Mouse (Mus musculus): Measurements from ENCODE around the gene Mboat2.

DNA sequence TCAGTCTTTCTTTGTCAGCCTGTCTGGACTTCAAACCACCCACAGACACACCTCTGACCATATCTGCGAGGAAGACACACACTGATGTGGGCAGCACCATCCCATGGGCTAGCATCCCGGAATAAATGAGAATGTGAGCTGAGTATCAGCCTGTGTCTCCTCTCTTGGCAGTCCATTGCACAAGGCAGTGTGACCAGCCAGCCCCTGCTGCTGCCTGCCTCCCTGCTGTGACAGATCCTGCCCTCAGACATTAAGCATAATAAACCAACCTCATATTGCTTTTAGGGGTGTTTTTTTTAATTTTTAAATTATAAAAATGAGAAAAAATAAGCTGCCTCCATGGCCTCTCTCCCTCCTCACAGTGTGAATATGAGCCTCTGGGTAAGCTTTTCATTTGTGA is 135.4 kb downstream of the Mboat2 start:
- no peak for TF ChIP-seq POLR2A (IDR thresholded peaks at IDR 0.05; ENCODE audit: low read depth, low read length)
- no peak for TF ChIP-seq ZNF384 (IDR thresholded peaks at IDR 0.05; ENCODE audit: low read depth, low read length)
- no peak for TF ChIP-seq MXI1 (IDR thresholded peaks at IDR 0.05; ENCODE audit: low read depth, low read length)
- no peak for TF ChIP-seq EP300 (IDR thresholded peaks at IDR 0.05; ENCODE audit: low read length)
- no peak for TF ChIP-seq CTCF (conservative IDR thresholded peaks at IDR 0.05 in 1 of 2, IDR thresholded peaks at IDR 0.05 in 1 of 2; ENCODE audit: low read depth in 2 of 2, low read length in 2 of 2)
- no peak for TF ChIP-seq USF1 (IDR thresholded peaks at IDR 0.05; ENCODE audit: low read depth, low read length)

Data from CH12.LX (cell line).